8 mouse cellular contexts compared by ENCODE assay signal in genomic region chr2:91961901-91962761, GRCm38 (mm10). TPM values are rescaled to one million over a fixed set of nuclear protein-coding genes. Genes with fewer than 3 reads are reported as not detected.
DNase-seq lines count a peak whose midpoint lies in the region; ATAC-seq lines count a peak whose summit lies in the region.

No protein-coding gene starts in this region.

- H3K27ac ChIP-seq in lung, embryonic 16.5 days (ENCODE audit: low read length), result peak overlapping the region; percentile 75
- H3K27ac ChIP-seq in kidney, embryonic 15.5 days, result peak overlapping the region; percentile 81

- H3K9me3 ChIP-seq in lung, embryonic 16.5 days (ENCODE audit: control insufficient read depth, low read length), result no peaks in the 10 kb centered on the region
- H3K9me3 ChIP-seq in kidney, embryonic 15.5 days (replicated peaks), result no peaks in the 10 kb centered on the region

- no peaks in the 10 kb centered on the region for H3K27me3 ChIP-seq in lung, embryonic 16.5 days (ENCODE audit: control insufficient read depth, insufficient read depth, low read depth, low read length)
- H3K27me3 ChIP-seq in kidney, embryonic 15.5 days, result no peaks in the 10 kb centered on the region

- H3K4me2 ChIP-seq in lung, embryonic 16.5 days (ENCODE audit: low read depth, low read length), result peak overlapping the region; percentile 97
- peak overlapping the region; percentile 91 for H3K4me2 ChIP-seq in kidney, embryonic 15.5 days

- H3K4me1 ChIP-seq in lung, embryonic 16.5 days (replicated peaks; ENCODE audit: control insufficient read depth, insufficient read depth, low read length), result peaks cover 53% of the 10 kb centered on the region
- H3K4me1 ChIP-seq in kidney, embryonic 15.5 days, result peaks cover 71% of the 10 kb centered on the region

- ATAC-seq in lung, embryonic 16.5 days (ENCODE audit: low read depth), result no peak
- ATAC-seq in kidney, embryonic 15.5 days (replicated peaks; ENCODE audit: low FRiP score), result no peak
- ATAC-seq in megakaryocyte progenitor cell, adult 5-6 weeks (replicated peaks; ENCODE audit: poor library complexity), result no peak

- no peaks in the 10 kb centered on the region for H3K36me3 ChIP-seq in lung, embryonic 16.5 days (ENCODE audit: control insufficient read depth, insufficient read depth, low read length)
- H3K36me3 ChIP-seq in kidney, embryonic 15.5 days, result 0 out of 2 replicates have a peak, but pooled peaks cover 6% of the 10 kb centered on the region

- 35% methylated on average over 4 of the region's 4 CpGs for WGBS in lung, embryonic 16.5 days
- WGBS in kidney, embryonic 15.5 days, result 47% methylated on average over 4 of the region's 4 CpGs

- intact Hi-C loops in left cerebral cortex, postnatal 25 days (cut with DNase I), result loop anchor here (5.0 kb wide), 1 partner anchor 35 kb away; the partner anchor contains the start of gene Chrm4

- peak overlapping the region; percentile 96 for H3K9ac ChIP-seq in lung, embryonic 16.5 days (ENCODE audit: low read length)
- peak overlapping the region; percentile 92 for H3K9ac ChIP-seq in kidney, embryonic 15.5 days

- no peak for DNase-seq in lung, postnatal 36 days
- DNase-seq in fat pad, adult 2 months (ENCODE audit: extremely low read depth, low read depth, low spot score), result peak; percentile 79
- DNase-seq in naive thymus-derived CD4-positive, alpha-beta T cell, adult 2 months (ENCODE audit: low read depth), result peak; percentile 80
- no peak for DNase-seq in c-Kit-positive CD71-positive TER-119-positive erythroid progenitor cells, embryonic 14.5 days (ENCODE audit: low spot score)
- no peak for DNase-seq in left cerebral cortex, postnatal 25 days (ENCODE audit: low spot score in 2 of 2)

- peak overlapping the region; percentile 89 for H3K4me3 ChIP-seq in lung, embryonic 16.5 days (ENCODE audit: low read length)
- peak overlapping the region; percentile 91 for H3K4me3 ChIP-seq in kidney, embryonic 15.5 days (replicated peaks)

RNA-seq across cellular contexts. Expression of gene Dgkz, which starts 13.5 kb away (rescaled TPM):
- 55.9 and 59.7 TPM in 2 replicates for polyA plus RNA-seq in lung, embryonic 16.5 days (2015; fragmentation: Nextera tagmentation; extraction: Ambion mirVana)
- 37.7 and 46.7 TPM in 2 replicates for polyA plus RNA-seq in kidney, embryonic 15.5 days (2015; fragmentation: Nextera tagmentation; extraction: Ambion mirVana)
- 100 to 1,000 TPM; 556 to 558 TPM for total RNA-seq in left cerebral cortex, postnatal 25 days (2021)
- 111 and 112 TPM in 2 replicates for total RNA-seq in megakaryocyte progenitor cell, adult 5-6 weeks (2015)
- total RNA-seq in megakaryocyte progenitor cell, adult 5-6 weeks (2017), result 76.3 and 94.7 TPM in 2 replicates

RNA-seq across cellular contexts. Expression of gene Gm9821, which starts 16.6 kb away (rescaled TPM):
- 0.33 and 0.88 TPM in 2 replicates for polyA plus RNA-seq in lung, embryonic 16.5 days (2015; fragmentation: Nextera tagmentation; extraction: Ambion mirVana)
- polyA plus RNA-seq in kidney, embryonic 15.5 days (2015; fragmentation: Nextera tagmentation; extraction: Ambion mirVana), result 0.49 and 0.53 TPM in 2 replicates
- total RNA-seq in left cerebral cortex, postnatal 25 days (2021), result not detected
- total RNA-seq in megakaryocyte progenitor cell, adult 5-6 weeks (2015), result not detected in 2 replicates
- total RNA-seq in megakaryocyte progenitor cell, adult 5-6 weeks (2017), result 0.21 and 0.95 TPM in 2 replicates

RNA-seq across cellular contexts. Expression of gene Mdk, which starts 30.0 kb away (rescaled TPM):
- polyA plus RNA-seq in lung, embryonic 16.5 days (2015; fragmentation: Nextera tagmentation; extraction: Ambion mirVana), result 680 and 776 TPM in 2 replicates
- polyA plus RNA-seq in kidney, embryonic 15.5 days (2015; fragmentation: Nextera tagmentation; extraction: Ambion mirVana), result 1,215 and 1,266 TPM in 2 replicates
- 10 to 100 TPM; 18.3 to 19.6 TPM for total RNA-seq in left cerebral cortex, postnatal 25 days (2021)
- total RNA-seq in megakaryocyte progenitor cell, adult 5-6 weeks (2015), result 0.32 and 0.86 TPM in 2 replicates
- 0.12 and 0.30 TPM in 2 replicates for total RNA-seq in megakaryocyte progenitor cell, adult 5-6 weeks (2017)

RNA-seq across cellular contexts. Expression of gene Chrm4, which starts 35.1 kb away (rescaled TPM):
- 0.10 TPM in 1 of 2 replicates, not detected in the other for polyA plus RNA-seq in lung, embryonic 16.5 days (2015; fragmentation: Nextera tagmentation; extraction: Ambion mirVana)
- 0.42 TPM in 1 of 2 replicates, not detected in the other for polyA plus RNA-seq in kidney, embryonic 15.5 days (2015; fragmentation: Nextera tagmentation; extraction: Ambion mirVana)
- 10 to 100 TPM; 41.6 to 55.1 TPM for total RNA-seq in left cerebral cortex, postnatal 25 days (2021)
- total RNA-seq in megakaryocyte progenitor cell, adult 5-6 weeks (2015), result 0.17 TPM in 2 replicates
- total RNA-seq in megakaryocyte progenitor cell, adult 5-6 weeks (2017), result 0.17 TPM in 1 of 2 replicates, not detected in the other

Comparison
In these comparisons a context has a peak if more than half of its experiments do, and no peak if none do; other contexts are left out.
1. DNase-seq: peak in fat pad, adult 2 months (single experiment) and naive thymus-derived CD4-positive, alpha-beta T cell, adult 2 months (single experiment); none in lung, postnatal 36 days (single experiment), c-Kit-positive CD71-positive TER-119-positive erythroid progenitor cells, embryonic 14.5 days (single experiment) and left cerebral cortex, postnatal 25 days (0 of 2).
2. RNA of gene Dgkz, which starts 13.5 kb away (total RNA-seq): 556 to 558 TPM in left cerebral cortex, postnatal 25 days; 76.3 to 112 TPM in megakaryocyte progenitor cell, adult 5-6 weeks; every median in the first group is over 4 times any median in the second.
3. RNA of gene Mdk, which starts 30.0 kb away (total RNA-seq): 18.3 to 19.6 TPM in left cerebral cortex, postnatal 25 days; 0.12 to 0.86 TPM in megakaryocyte progenitor cell, adult 5-6 weeks; every median in the first group is over 10 times any median in the second.